ENCODE assay signal across 11 mouse cellular contexts in the genomic region with DNA sequence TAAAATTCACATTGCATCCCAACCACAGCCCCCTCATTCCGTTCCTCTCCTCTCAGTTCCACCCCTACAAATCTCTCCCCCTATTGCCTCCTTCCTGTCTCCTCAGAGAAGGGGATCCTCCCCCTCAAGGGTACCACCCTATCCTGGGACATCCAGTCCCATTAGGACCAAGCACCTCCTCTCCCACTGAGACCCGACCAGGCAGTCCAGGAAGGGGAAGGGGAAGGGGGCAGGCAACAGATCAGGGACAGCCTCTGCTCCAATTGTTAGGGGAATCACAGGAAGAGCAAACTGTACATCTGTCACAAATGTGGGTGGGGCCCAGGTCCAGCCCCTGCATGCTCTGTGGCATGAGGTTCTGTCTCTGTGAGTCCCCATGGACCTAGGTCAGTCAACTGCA.
"Had no signal": no experiment of that assay in that cellular context is flagged by ENCODE, and none has a peak within 500 bp of the region (broad histone marks: within the 10 kb centered on the region; RNA-seq: fewer than 3 reads in every experiment).

No protein-coding gene starts in this region.

- H3K4me3 ChIP-seq: intestine, embryonic 15.5 days; kidney, embryonic 15.5 days; limb, embryonic 15.5 days; liver, embryonic 12.5 days; megakaryocyte, embryonic 14.5 days; midbrain, embryonic 12.5 days had no signal

- H3K4me2 ChIP-seq: hindbrain, embryonic 14.5 days; intestine, embryonic 15.5 days; kidney, embryonic 15.5 days; limb, embryonic 15.5 days; liver, embryonic 12.5 days; midbrain, embryonic 12.5 days had no signal

- H3K27ac ChIP-seq: hindbrain, embryonic 14.5 days; intestine, embryonic 15.5 days; kidney, embryonic 15.5 days; limb, embryonic 15.5 days; liver, embryonic 12.5 days; macrophage; midbrain, embryonic 12.5 days had no signal

- H3K9me3 ChIP-seq: intestine, embryonic 15.5 days; kidney, embryonic 15.5 days; limb, embryonic 15.5 days; liver, embryonic 12.5 days; midbrain, embryonic 12.5 days had no signal

- H3K27me3 ChIP-seq: intestine, embryonic 15.5 days; kidney, embryonic 15.5 days; midbrain, embryonic 12.5 days had no signal

- ATAC-seq: intestine, embryonic 15.5 days; liver, embryonic 12.5 days had no signal

- H3K4me1 ChIP-seq: megakaryocyte, embryonic 14.5 days; midbrain, embryonic 12.5 days had no signal

- H3K36me3 ChIP-seq: intestine, embryonic 15.5 days; kidney, embryonic 15.5 days; limb, embryonic 15.5 days; liver, embryonic 12.5 days; midbrain, embryonic 12.5 days had no signal

- DNase-seq: right cerebral cortex, adult 18-20 months; right cerebral cortex, postnatal 25 days; thymus, postnatal 36 days had no signal

- H3K9ac ChIP-seq: hindbrain, embryonic 14.5 days; intestine, embryonic 15.5 days; kidney, embryonic 15.5 days; limb, embryonic 15.5 days; liver, embryonic 12.5 days; midbrain, embryonic 12.5 days had no signal
